Mouse (Mus musculus) heart, postnatal 0 days (tissue): Measurements from ENCODE around the gene D230025D16Rik. TPM values are rescaled to one million over a fixed set of nuclear protein-coding genes. Genes with fewer than 3 reads are reported as not detected.
A peak's percentile ranks its signal among the peaks of the same experiment; 100 is the strongest.
"Not testable (repeated sequence)": the region's sequence is repeated elsewhere in the genome, so short reads cannot be mapped to it uniquely, and the experiment has no call there.

Experiments used
- ATAC-seq: fragments of 200-750 bp; cut with Nextera tagmentation; 2 replicates; pipeline ENCODE4 v1.8.0; 2017; ENCODE audit warnings: low read depth, moderate number of reproducible peaks, moderate library complexity; ENCODE audit not compliant: insufficient read depth
- DNase-seq: peaks from one replicate; pipeline ENCODE4 v3.0.0-alpha.2; 2016; ENCODE audit warnings: low spot score
- H3K27ac ChIP-seq: fragments of 300-500 bp; sonication (generic); 2 replicates; pipeline ENCODE4 v1.5.1; 2014; ENCODE audit warnings: low read depth, mild to moderate bottlenecking
- H3K27me3 ChIP-seq: fragments of 300-500 bp; sonication (generic); 2 replicates; pipeline ENCODE4 v1.6.1; 2014; ENCODE audit warnings: low read length, mixed read lengths; ENCODE audit not compliant: control insufficient read depth, insufficient read depth
- H3K36me3 ChIP-seq: fragments of 300-500 bp; sonication (generic); replicated peaks from 2 replicates; pipeline ENCODE4 v1.6.1; 2014; ENCODE audit warnings: low read length, mixed read lengths; ENCODE audit not compliant: control insufficient read depth, insufficient read depth
- H3K4me1 ChIP-seq: fragments of 300-500 bp; sonication (generic); 2 replicates; pipeline ENCODE4 v1.6.1; 2014; ENCODE audit warnings: antibody characterized with exemption; ENCODE audit not compliant: control insufficient read depth, insufficient read depth
- H3K4me2 ChIP-seq: fragments of 300-500 bp; sonication (generic); 2 replicates; pipeline ENCODE4 v1.6.1; 2014; ENCODE audit warnings: low read depth, mild to moderate bottlenecking, low read length, moderate library complexity
- H3K4me3 ChIP-seq: fragments of 300-500 bp; sonication (generic); 2 replicates; pipeline ENCODE4 v1.5.1; 2014; ENCODE audit warnings: low read depth, low read length
- H3K9ac ChIP-seq: fragments of 300-500 bp; sonication (generic); replicated peaks from 2 replicates; pipeline ENCODE4 v1.6.1; 2014; ENCODE audit warnings: low read depth, low read length, mixed read lengths
- H3K9me3 ChIP-seq: fragments of 300-500 bp; sonication (generic); replicated peaks from 2 replicates; pipeline ENCODE4 v1.6.1; 2016; ENCODE audit warnings: low read length; ENCODE audit not compliant: control insufficient read depth
- CTCF ChIP-seq: IDR thresholded peaks from 2 replicates; pipeline ENCODE4 v1.5.1; 2016; ENCODE audit warnings: antibody characterized with exemption, control low read depth, low read depth
- EP300 ChIP-seq: IDR thresholded peaks from 2 replicates; pipeline ENCODE4 v1.6.1; 2016; ENCODE audit warnings: antibody characterized with exemption, low read depth
- WGBS: fragments of 180-500 bp; shearing (Covaris S2); extraction: QIAGEN DNeasy Blood & Tissue Kit; methylation state at CpG from one replicate; pipeline ENCODE4 v1.1.7; 2014; 5-methylcytosine and 5-hydroxymethylcytosine counted together
- polyA plus RNA-seq: library from polyadenylated mRNA; unstranded; fragments of >200 nt; fragmentation: Nextera tagmentation; extraction: Ambion mirVana; gene quantifications from 2 replicates; pipeline ENCODE4 v1.2.1, GENCODE M21; 2015
- total RNA-seq: library from RNA; depleted of rRNA; stranded (reverse); fragments of >200 nt; gene quantifications from 2 replicates; pipeline ENCODE4 v1.2.3, GENCODE M21; 2014; ENCODE audit warnings: low replicate concordance

The D230025D16Rik gene
- total and polyA plus RNA-seq, 2 experiments from 2014 or later = 14.3 to 30.4 TPM

DNA sequence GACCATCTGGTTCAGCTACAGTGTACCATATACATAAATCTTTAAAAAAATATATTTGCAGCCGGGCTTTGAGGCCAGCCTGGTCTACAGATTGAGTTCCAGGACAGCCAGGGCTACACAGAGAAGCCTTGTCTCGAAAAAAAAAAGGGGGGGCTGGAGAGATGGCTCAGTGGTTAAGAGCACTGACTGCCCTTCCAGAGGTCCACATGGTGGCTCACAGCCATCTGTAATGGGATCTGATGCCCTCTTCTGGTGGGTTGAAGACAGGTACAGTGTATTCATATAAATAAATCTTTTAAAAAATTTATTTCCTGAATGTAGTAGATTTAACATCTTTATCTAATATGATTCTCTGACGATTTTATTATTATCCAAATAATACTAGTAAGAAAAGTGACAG is 66.9 kb downstream of the D230025D16Rik start:
- H3K36me3 ChIP-seq, H3K9ac ChIP-seq, ATAC-seq, H3K27me3 ChIP-seq, H3K4me2 ChIP-seq, H3K4me3 ChIP-seq, DNase-seq, H3K27ac ChIP-seq, H3K9me3 ChIP-seq: not testable (repeated sequence)
- TF ChIP-seq CTCF = peak; percentile 14; the same call in 1 of the 2 replicates
- peaks cover 21% of the 10 kb centered on the region for H3K4me1 ChIP-seq
- 46% methylated on average over 3 of the region's 3 CpGs for WGBS

DNA sequence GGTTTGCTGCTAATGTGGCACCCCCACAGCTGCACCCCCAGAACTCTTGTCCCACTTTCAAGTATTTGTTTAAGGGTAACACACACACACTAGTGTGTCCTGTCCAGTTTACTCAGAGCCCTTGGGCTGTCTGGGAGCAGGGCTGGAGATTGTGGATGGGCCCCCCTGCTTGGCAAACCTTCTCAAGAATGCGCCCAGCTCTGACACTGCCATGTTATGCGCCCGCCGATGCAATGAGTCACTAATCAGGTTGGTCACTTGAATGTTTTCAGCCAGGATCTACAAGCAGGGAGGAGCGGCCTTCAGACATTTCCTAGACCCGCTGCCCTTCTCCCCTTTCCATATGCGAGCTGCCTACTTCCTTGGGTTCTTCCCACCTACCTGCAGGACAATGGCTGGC is 67.5 kb downstream of the D230025D16Rik start:
- no peak for ATAC-seq
- Histone ChIP-seq H3K4me1 (peaks cover 26% of the 10 kb centered on the region), H3K36me3 (no peaks in the 10 kb centered on the region), H3K9ac (no peak overlapping the region), H3K4me3 (no peak overlapping the region), H3K9me3 (no peaks in the 10 kb centered on the region), H3K27ac (no peak overlapping the region), H3K27me3 (0 out of 2 replicates have a peak, but pooled peaks cover 4% of the 10 kb centered on the region), H3K4me2 (no peak overlapping the region)
- TF ChIP-seq CTCF (no peak), EP300 (no peak)
- DNase-seq = no peak
- WGBS = 68% methylated on average over 7 of the region's 7 CpGs

GRCm38 (mm10) chr8:105293405-105293804 is 68.5 kb downstream of the D230025D16Rik start:
- H3K9me3 ChIP-seq = no peaks in the 10 kb centered on the region
- no peak overlapping the region for H3K27ac ChIP-seq
- H3K27me3 ChIP-seq = 0 out of 2 replicates have a peak, but pooled peaks cover 4% of the 10 kb centered on the region
- 61% methylated on average over 19 of the region's 19 CpGs for WGBS
- H3K4me1 ChIP-seq = peaks cover 29% of the 10 kb centered on the region
- no peak overlapping the region for H3K4me2 ChIP-seq
- DNase-seq (no peak), ATAC-seq (no peak)
- TF ChIP-seq CTCF (no peak), EP300 (no peak)
- no peak overlapping the region for H3K4me3 ChIP-seq
- no peaks in the 10 kb centered on the region for H3K36me3 ChIP-seq
- no peak overlapping the region for H3K9ac ChIP-seq

GRCm38 (mm10) chr8:105294776-105295175 is 69.8 kb downstream of the D230025D16Rik start:
- peak overlapping the region; percentile 53 for H3K4me2 ChIP-seq
- peak overlapping the region; percentile 29 for H3K4me3 ChIP-seq

DNA sequence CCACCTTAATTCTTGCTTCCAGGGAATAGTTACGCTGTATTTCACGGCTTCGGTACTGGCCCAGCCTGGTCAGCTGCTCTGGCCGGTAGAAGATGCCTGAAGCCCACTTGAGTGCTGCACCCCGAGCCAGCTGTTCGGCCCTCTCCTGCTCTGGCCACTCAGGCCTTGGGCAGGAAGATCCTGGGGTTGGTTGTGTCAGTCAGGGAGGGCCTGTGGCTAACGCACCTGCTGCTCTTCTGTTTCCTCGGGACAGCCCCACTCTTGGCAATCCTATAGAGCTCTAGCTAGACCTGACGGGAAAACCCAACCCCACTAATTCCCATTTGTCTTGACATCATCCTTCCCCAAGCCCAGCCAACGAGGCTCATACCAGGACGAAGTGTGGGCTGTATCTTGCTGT is 70.3 kb downstream of the D230025D16Rik start:
- Histone ChIP-seq H3K9ac (peak overlapping the region; percentile 36; the same call in 1 of the 2 replicates), H3K27me3 (0 out of 2 replicates have a peak, but pooled peaks cover 4% of the 10 kb centered on the region), H3K9me3 (no peaks in the 10 kb centered on the region), H3K4me3 (peak overlapping the region; percentile 29), H3K27ac (peak overlapping the region; percentile 72), H3K36me3 (peaks cover 12% of the 10 kb centered on the region), H3K4me2 (peak overlapping the region; percentile 53), H3K4me1 (peaks cover 26% of the 10 kb centered on the region)
- ATAC-seq (no peak), DNase-seq (no peak)
- TF ChIP-seq EP300 (no peak), CTCF (no peak)
- WGBS = 56% methylated on average over 11 of the region's 11 CpGs

More at GRCm38 (mm10) chr8:105294776-105295175, 69.8 kb downstream of the D230025D16Rik start:
- DNase-seq (no peak), ATAC-seq (no peak)
- 57% methylated on average over 9 of the region's 9 CpGs for WGBS
- no peak for TF ChIP-seq CTCF
- no peak for TF ChIP-seq EP300
- Histone ChIP-seq H3K9me3 (no peaks in the 10 kb centered on the region), H3K36me3 (peaks cover 7% of the 10 kb centered on the region), H3K27me3 (0 out of 2 replicates have a peak, but pooled peaks cover 4% of the 10 kb centered on the region), H3K27ac (0 out of 2 replicates have a peak overlapping the region, but pooled peaks have one; percentile 72), H3K4me1 (peaks cover 31% of the 10 kb centered on the region), H3K9ac (no peak overlapping the region)
